Mouse (Mus musculus) midbrain, embryonic 11.5 days (tissue): Measurements from ENCODE around the gene Brd9. TPM values are rescaled to one million over a fixed set of nuclear protein-coding genes. Genes with fewer than 3 reads are reported as not detected.
"Not testable (repeated sequence)": the region's sequence is repeated elsewhere in the genome, so short reads cannot be mapped to it uniquely, and the experiment has no call there.

ENCODE experiments used
- ATAC-seq: fragments of 200-750 bp; cut with Nextera tagmentation; 2 replicates; pipeline ENCODE4 v1.8.0; 2017; ENCODE audit warnings: moderate TSS enrichment, moderate library complexity; ENCODE audit not compliant: low FRiP score
- DNase-seq: peaks from one replicate; pipeline ENCODE4 v3.0.0; 2015; ENCODE audit warnings: low spot score; ENCODE audit errors: missing footprints
- H3K27ac ChIP-seq: fragments of 300-500 bp; sonication (generic); 2 replicates; pipeline ENCODE4 v1.5.1; 2014; ENCODE audit warnings: low read depth, low read length
- H3K27me3 ChIP-seq: fragments of 300-500 bp; sonication (generic); 2 replicates; pipeline ENCODE4 v1.6.1; 2014; ENCODE audit warnings: mild to moderate bottlenecking, low read length, moderate library complexity, mixed read lengths; ENCODE audit not compliant: control insufficient read depth, insufficient read depth
- H3K36me3 ChIP-seq: fragments of 300-500 bp; sonication (generic); 2 replicates; pipeline ENCODE4 v1.6.1; 2014; ENCODE audit warnings: mild to moderate bottlenecking, low read length, moderate library complexity, mixed read lengths; ENCODE audit not compliant: control insufficient read depth, insufficient read depth
- H3K4me1 ChIP-seq: fragments of 300-500 bp; sonication (generic); 2 replicates; pipeline ENCODE4 v1.6.1; 2014; ENCODE audit warnings: low read length; ENCODE audit not compliant: control insufficient read depth, insufficient read depth
- H3K4me2 ChIP-seq: fragments of 300-500 bp; sonication (generic); 2 replicates; pipeline ENCODE4 v1.6.1; 2014; ENCODE audit warnings: mild to moderate bottlenecking, moderate library complexity
- H3K4me3 ChIP-seq: fragments of 300-500 bp; sonication (generic); 2 replicates; pipeline ENCODE4 v1.5.1; 2014; ENCODE audit warnings: low read depth, low read length
- H3K9ac ChIP-seq: fragments of 300-500 bp; sonication (generic); 2 replicates; pipeline ENCODE4 v1.6.1; 2014; ENCODE audit warnings: low read length
- H3K9me3 ChIP-seq: fragments of 300-500 bp; sonication (generic); 2 replicates; pipeline ENCODE4 v1.6.1; 2016; ENCODE audit warnings: low read length; ENCODE audit not compliant: control insufficient read depth
- WGBS: fragments of 180-500 bp; shearing (Covaris S2); extraction: QIAGEN DNeasy Blood & Tissue Kit; methylation state at CpG from one replicate; pipeline ENCODE4 v1.1.7; 2014; 5-methylcytosine and 5-hydroxymethylcytosine counted together
- microRNA-seq: library from miRNA; unstranded; fragments of <30 nt; microRNA quantifications from one replicate; pipeline ENCODE4, GENCODE M21; 2017
- polyA plus RNA-seq: library from polyadenylated mRNA; unstranded; fragments of >200 nt; fragmentation: Nextera tagmentation; extraction: Ambion mirVana; gene quantifications from 2 replicates; pipeline ENCODE4 v1.2.1, GENCODE M21; 2014

Brd9 gene
- polyA plus RNA-seq, 1 experiment from 2014 or later: 76.7 TPM

DNA sequence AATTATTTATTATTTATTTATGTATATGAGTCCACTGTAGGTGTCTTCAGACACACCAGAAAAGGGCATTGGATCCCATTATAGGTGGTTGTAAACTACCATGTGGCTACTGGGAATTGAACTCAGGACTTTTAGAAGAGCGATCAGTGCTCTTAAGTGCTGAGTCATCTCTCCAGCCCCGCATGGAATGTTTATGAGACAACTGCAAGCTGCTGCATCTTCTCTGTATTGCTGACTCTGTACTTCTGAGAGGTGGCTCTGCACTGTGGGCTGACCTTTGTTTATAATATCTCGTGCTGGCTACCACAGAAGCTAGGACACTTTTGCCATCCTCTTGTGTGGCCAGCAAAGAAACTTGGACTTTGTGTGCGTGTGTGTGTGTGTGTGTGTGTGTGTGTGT, 63.9 kb downstream of the Brd9 start:
- ATAC-seq (no peak), DNase-seq (no peak)
- Histone ChIP-seq H3K4me2 (no peak overlapping the region), H3K9me3 (no peaks in the 10 kb centered on the region), H3K4me1 (no peaks in the 10 kb centered on the region), H3K9ac (no peak overlapping the region), H3K36me3 (no peaks in the 10 kb centered on the region), H3K27ac (no peak overlapping the region), H3K27me3 (no peaks in the 10 kb centered on the region), H3K4me3 (no peak overlapping the region)
- WGBS: 75% methylated on average over 4 of the region's 4 CpGs

DNA sequence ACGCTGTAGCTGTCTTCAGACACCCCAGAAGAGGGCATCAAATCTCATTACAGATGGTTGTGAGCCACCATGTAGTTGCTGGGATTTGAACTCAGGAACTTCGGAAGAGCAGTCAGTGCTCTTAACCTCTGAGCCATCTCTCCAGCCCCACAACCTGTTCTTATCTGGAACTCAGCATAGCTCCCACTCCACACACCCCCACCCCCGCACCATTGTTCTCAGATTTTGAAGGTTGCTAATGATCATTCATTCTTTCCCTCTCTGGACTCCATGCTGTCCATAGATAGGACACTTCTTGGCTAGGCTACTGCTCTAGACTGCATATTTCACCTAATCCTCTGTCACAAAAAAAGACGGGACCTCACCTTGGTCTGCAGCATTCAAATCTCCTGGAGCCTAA, 69.3 kb downstream of the Brd9 start:
- not testable (repeated sequence) for H3K9ac ChIP-seq, H3K36me3 ChIP-seq, ATAC-seq, H3K4me2 ChIP-seq, H3K27ac ChIP-seq, H3K4me3 ChIP-seq, H3K9me3 ChIP-seq
- Histone ChIP-seq H3K4me1 (peaks cover 10% of the 10 kb centered on the region; the same call in 1 of the 2 replicates), H3K27me3 (peaks cover 19% of the 10 kb centered on the region; the same call in 1 of the 2 replicates)
- WGBS: 85% methylated on average over 4 of the region's 4 CpGs
- peak; percentile 71 for DNase-seq

DNA sequence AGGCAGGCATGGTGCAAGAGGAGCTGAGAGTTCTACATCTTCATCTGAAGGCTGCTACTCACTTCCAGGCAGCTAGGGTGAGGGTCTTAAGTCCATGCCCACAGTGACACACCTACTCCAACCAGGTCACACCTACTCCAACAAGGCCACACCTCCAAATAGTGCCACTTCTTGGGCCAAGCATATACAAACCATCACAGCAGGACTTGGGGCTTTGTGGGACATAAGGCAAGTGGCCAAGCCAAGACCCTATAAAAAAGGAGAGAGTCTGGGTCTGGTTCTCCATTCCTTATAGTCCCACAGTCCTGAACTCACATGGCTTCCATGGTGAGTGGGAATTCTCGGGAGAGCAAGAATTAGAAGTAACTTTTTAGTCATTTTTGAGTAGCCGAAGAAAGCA, 70.6 kb downstream of the Brd9 start:
- Histone ChIP-seq H3K4me1 (peaks cover 10% of the 10 kb centered on the region; the same call in 1 of the 2 replicates), H3K27me3 (peaks cover 19% of the 10 kb centered on the region; the same call in 1 of the 2 replicates)
- H3K27ac ChIP-seq, H3K4me2 ChIP-seq, H3K9ac ChIP-seq, ATAC-seq, H3K4me3 ChIP-seq, H3K36me3 ChIP-seq, H3K9me3 ChIP-seq: not testable (repeated sequence)
- WGBS: 75% methylated on average over 2 of the region's 2 CpGs
- DNase-seq: peak; percentile 56

DNA sequence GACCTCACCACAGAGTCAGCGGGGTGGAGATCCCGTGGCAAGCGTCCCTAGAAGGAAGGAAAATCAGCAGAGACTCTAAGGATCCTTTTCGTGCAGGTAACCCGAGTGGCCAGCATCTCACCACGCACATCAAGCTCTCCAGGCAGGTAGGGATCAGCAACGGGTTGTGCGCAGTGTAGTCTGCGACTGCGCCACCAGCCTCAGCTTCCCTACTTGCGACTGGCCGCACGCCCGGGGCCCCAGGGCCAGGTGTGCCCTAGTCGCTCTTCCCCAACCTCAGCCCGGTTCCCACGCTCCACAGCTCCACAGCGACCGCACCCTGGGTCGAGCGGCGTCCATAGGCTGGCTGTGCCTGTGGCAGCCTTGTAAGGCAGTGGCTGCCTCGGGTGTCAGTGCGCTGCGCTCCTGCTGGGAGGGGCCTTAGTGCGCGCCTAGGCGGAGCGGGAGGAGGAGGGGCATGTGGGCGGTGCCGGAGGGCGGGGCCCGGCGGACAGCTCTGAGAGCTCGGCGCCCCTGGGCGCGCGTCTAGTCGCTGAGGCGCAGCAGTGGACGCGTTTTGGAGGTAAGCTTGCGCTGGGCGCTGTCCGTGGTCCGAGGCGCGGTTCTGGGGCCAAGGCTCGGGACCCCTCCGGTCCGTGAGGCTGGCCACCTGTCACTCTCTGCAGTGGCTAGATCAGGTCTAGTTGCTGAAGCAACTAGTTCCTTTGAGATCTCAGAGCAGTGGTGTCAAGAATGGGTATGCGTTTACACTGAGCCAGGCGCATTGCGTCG, 71.5 kb downstream of the Brd9 start, which contains the start of gene Tppp:
Tppp (plus strand) TSS at position 460 of the 771 bp plus-strand sequence.
- Histone ChIP-seq H3K36me3 (no peaks in the 10 kb centered on the region), H3K4me1 (peaks cover 10% of the 10 kb centered on the region; the same call in 1 of the 2 replicates), H3K27me3 (peaks cover 19% of the 10 kb centered on the region; the same call in 1 of the 2 replicates), H3K4me2 (peak within 1 kb of the TSS; percentile 98), H3K4me3 (peak within 1 kb of the TSS; percentile 50), H3K27ac (no peak within 1 kb of the TSS), H3K9ac (peak within 1 kb of the TSS; percentile 53), H3K9me3 (no peaks in the 10 kb centered on the region)
- ATAC-seq (peak; percentile 92), DNase-seq (peak; percentile 96)
- WGBS: under 1% methylated on average over 54 of the region's 56 CpGs

DNA sequence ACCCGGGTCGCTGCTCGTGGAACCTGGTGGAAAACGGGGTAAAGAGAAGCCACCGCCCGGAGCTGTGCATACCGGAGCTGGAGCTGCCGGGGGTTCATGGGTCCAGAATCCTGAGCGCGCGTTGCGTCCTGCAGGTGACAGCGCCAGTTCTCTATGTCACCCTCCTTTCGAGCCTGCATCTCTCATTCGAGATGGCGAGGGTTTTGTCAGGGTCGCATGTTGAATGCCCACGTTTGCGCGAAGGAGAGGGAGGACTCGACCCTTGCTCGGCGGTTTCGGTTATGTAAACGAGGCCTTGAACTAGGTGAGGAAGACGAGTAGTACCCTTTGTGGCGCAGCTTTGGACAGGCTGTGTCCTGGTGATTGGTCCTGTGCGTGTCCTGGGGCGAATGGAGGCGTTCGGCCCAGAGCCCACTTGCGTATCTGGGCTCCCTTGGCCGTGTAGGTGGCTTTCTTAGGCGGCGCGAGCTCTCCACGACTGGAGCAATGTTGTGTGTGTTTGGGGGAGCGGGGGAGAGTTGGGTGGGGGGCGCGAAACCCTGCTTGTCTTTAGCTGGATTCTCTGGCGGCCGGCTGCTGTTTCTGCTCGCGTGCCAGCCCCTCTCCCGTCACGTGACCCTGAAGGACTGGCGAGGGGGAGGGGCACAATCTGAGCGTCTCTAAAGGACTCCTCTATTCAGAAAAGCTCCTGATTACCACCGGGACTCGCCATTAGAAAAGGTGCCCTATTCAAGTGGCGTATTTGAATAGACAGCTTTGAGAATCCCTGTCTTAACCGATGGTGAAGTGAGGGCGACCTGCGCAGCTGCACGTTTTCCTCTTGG, 72.4 kb downstream of the Brd9 start:
- peaks cover 10% of the 10 kb centered on the region; the same call in 1 of the 2 replicates for H3K4me1 ChIP-seq
- no peaks in the 10 kb centered on the region for H3K9me3 ChIP-seq
- H3K27me3 ChIP-seq: peaks cover 19% of the 10 kb centered on the region; the same call in 1 of the 2 replicates
- H3K4me2 ChIP-seq: peak overlapping the region; percentile 98
- H3K27ac ChIP-seq: no peak overlapping the region
- DNase-seq: peak; percentile 96
- ATAC-seq: peak; percentile 80
- H3K36me3 ChIP-seq: no peaks in the 10 kb centered on the region
- under 1% methylated on average over 55 of the region's 55 CpGs for WGBS
- peak overlapping the region; percentile 50 for H3K4me3 ChIP-seq
- H3K9ac ChIP-seq: peak overlapping the region; percentile 53

Small RNAs within 50 kb of the gene (microRNA-seq; reads per million reads assigned to microRNA genes)
- gene Gm25197: not detected

Other genes with a start within 250 kb of the Brd9 start
- gene Slc6a19, start 232.9 kb upstream of the Brd9 start, polyA plus RNA-seq: 0.14 and 0.17 TPM in 2 replicates
- 34.3 and 38.2 TPM in 2 replicates for gene Slc12a7, start 204.7 kb upstream of the Brd9 start, polyA plus RNA-seq
- 8.4 and 9.8 TPM in 2 replicates for gene Nkd2, start 90.2 kb upstream of the Brd9 start, polyA plus RNA-seq
- gene Trip13, start within 50 bp of the Brd9 start, polyA plus RNA-seq: 53.4 and 57.1 TPM in 2 replicates
- not detected in 2 replicates for gene Zdhhc11, start 26.0 kb downstream of the Brd9 start, polyA plus RNA-seq
- 3.4 and 3.8 TPM in 2 replicates for gene Tppp, start 71.6 kb downstream of the Brd9 start, polyA plus RNA-seq
- 22.4 and 23.5 TPM in 2 replicates for gene Cep72, start 124.5 kb downstream of the Brd9 start, polyA plus RNA-seq
- gene Slc9a3, start 183.6 kb downstream of the Brd9 start, polyA plus RNA-seq: 0.03 TPM in 1 of 2 replicates, not detected in the other